Mouse (Mus musculus) liver, adult (tissue): ENCODE results near the gene Ndufc2.

Experiments used
- GATA4 ChIP-seq: IDR thresholded peaks from 2 replicates; pipeline ENCODE4 v1.6.1; 2014; ENCODE audit warnings: mild to moderate bottlenecking, low read length; ENCODE audit not compliant: insufficient replicate concordance

Gene Ndufc2

GRCm38 (mm10) chr7:97399960-97400715, at the start of gene Ndufc2:
TSS of gene Ndufc2 (plus strand) at chr7:97400003.
- TF ChIP-seq GATA4: no peak; the same call in 1 of the 2 replicates

- TF ChIP-seq GATA4: no peak
Measured at GRCm38 (mm10) chr7:97350891-97351290, 48.9 kb upstream of the Ndufc2 start.

DNA sequence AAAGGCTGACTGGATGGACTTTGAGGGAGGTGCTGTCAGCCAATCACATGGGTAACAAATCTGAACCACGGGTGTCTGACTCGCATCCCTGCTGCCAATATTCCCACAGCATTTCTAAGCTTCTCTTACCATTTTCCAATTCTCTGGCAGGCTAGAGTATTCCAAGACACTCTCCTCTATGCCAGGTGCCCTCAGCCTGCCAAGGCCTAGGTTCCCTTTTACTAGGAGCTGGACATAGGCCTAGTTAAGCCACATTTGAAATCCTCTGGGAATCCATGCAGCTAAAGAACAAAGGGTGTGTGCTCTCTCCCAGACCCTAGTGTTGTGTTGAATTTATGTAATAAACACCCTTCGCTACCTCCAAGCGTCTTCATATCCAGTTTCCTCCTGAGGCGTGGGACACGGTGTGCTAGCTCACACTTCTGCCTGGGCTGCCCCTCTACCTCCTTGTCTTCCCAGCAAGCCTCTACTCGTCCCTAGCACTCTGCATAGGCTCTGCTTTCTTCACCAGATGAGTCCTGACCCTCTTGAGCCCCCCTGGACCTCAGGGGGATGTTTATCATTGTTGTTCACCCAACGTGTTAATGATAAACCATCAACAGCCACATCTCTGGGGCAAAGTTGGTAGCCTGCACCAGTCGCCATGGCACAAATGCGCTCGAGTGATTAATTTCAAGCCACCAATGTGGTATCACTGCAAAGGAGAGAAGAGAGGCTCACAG, 47.9 kb upstream of the Ndufc2 start:
- TF ChIP-seq GATA4: no peak

DNA sequence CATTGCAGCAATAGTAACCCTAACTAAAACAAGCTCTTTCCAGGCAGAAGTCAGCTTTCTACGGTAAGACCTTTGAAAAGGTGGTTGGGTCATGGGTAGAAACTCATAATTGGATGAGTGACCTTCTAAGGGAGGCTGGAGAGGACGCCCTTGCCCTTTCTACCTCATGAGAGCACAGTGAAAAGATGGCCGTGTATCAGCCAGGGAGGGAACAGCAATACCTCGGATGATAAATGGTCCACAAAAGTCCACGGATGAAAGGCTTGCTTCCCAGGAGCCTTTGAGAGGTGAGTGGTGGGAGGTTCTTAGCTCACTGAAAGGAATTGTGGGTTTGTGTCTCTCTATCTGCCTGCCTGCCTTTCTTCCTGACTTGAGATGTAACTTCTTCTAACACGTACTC, 46.4 kb upstream of the Ndufc2 start:
- no peak for TF ChIP-seq GATA4

DNA sequence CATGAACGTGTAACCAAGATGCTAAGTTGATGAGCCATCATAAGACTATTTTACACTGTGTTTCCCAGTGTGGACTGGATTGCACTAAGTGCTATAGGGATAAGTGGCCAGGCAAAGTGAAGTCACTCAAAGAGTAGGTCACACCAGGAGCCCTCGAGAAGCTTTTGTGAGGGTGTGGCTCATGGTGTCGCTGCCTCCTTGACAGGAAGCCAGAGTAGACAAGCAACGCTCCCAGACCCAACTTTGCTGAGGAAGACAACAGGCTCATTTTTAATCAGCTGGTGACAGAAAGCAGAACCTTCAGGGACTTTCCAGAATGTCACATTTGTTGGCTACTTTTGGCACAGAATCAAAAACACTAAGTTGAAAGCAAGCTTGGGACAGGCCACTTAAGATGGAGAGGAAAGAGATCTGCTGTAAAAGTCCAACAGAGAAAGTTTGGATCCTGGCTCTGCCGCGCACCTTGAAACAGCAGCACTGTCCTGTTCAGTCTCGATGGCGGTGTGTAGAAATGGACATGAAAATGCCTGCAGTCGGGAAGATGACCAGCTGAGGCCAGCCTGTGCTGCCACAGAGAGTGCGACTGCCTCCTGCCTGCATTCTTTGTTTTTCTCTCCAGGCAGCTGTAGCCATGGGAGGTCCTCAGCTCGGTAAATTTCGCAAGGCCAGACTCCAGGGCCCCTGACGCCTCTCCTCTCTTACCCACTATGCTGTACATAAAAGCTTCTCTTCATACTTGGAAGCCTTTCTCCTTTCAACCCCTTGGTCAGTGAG, 44.5 kb upstream of the Ndufc2 start:
- TF ChIP-seq GATA4: no peak

DNA sequence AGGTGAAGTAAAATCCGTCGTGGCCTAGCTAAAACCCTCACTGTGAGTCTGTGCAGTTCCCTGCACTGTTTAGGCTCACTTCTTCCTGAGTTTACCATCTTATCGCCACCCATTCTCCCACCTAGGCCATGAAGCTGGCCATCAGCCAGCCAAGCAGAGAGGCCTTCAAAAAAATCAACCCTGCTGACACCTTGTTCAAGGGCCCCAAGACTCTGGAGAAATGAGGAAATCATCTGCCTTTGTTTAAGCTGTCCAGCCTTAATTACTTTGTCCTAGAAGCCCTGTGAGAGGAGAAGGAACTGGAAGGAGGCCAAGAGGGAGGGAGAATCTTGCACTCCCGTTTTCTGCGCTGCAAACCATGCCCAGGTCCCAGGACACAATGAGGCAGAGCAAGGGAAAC, 43.5 kb upstream of the Ndufc2 start:
- TF ChIP-seq GATA4: no peak

- no peak for TF ChIP-seq GATA4
Measured at GRCm38 (mm10) chr7:97356875-97357276, 42.9 kb upstream of the Ndufc2 start.

GRCm38 (mm10) chr7:97357840-97358239, 42.0 kb upstream of the Ndufc2 start:
- no peak for TF ChIP-seq GATA4

GRCm38 (mm10) chr7:97358347-97358746, 41.5 kb upstream of the Ndufc2 start:
- TF ChIP-seq GATA4: no peak

DNA sequence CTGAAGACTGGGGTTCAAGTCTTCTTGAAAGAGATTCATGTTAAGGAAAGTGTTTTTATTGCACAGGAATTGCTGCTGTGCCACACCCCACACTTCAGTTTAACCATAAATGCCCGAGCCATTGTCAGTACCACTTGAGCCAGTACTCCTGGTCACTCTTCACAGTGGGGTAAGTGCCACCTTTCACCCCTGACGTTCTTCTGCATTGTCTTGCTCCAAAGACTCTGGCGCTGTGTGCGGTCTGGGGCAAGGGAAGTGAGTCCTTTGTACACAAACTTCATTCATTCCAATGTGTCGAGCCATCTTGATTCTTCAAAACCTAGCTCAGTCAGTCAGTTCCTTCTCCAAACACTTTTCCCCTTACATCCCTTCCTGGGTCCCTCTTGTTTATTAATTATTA, 39.6 kb upstream of the Ndufc2 start:
- no peak for TF ChIP-seq GATA4

DNA sequence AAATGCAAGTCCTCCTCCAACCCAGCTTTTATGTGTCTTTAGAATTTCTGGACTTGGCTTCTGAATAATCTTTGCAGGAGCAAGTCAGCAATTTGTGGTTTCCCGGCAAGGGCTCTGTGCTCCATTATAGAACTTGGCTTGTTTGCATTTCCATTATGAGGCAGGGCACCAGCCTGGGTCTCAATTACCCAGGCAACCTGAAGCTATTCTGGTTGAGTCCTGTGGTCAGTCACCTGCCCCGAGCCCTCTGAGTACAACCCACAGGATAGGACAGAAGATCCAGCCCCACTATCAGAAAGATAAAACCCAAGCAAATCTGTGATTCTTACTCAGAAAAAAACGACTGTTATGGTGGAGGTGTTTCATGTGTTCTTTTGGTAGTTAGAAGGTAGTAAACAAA, 38.8 kb upstream of the Ndufc2 start:
- TF ChIP-seq GATA4: no peak

DNA sequence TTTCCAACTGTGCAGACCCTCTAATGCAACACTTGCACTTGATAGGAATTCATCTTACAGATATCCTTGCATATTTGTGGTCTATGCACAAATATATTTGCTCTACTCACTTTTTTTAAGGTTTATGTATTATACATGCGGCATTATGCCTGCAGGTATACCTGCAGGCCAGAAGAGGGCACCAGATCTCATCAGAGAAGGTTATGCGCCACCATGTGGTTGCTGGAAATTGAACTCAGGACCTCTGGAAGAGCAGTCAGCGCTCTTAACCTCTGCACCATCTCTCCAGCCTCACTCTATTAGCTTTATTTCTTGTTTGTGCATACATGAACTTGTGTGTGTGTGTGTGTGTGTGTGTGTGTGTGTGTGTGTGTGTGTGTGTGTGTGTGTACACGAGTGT, 38.3 kb upstream of the Ndufc2 start:
- no peak for TF ChIP-seq GATA4

- no peak for TF ChIP-seq GATA4
Measured at GRCm38 (mm10) chr7:97365887-97366286, 33.9 kb upstream of the Ndufc2 start.

DNA sequence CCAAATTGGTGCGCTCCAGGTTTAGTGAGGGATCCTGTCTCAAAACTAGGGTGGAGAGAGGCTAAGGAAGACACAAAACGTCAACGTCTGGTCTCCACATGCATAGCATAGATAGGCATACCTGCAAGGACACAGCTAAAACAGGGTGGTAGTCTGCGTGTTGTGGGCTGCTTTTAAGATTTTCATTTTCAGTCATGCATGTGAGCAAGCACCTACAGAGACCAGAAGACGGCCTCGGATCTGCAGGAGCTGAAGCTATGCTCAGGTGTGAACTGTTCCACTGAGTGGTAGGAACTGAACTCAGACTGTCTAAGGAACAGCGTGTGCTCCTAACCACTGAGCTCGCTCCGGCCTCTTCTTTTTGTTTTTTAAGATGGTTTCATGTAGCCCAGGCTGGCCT, 24.7 kb upstream of the Ndufc2 start:
- TF ChIP-seq GATA4: no peak

DNA sequence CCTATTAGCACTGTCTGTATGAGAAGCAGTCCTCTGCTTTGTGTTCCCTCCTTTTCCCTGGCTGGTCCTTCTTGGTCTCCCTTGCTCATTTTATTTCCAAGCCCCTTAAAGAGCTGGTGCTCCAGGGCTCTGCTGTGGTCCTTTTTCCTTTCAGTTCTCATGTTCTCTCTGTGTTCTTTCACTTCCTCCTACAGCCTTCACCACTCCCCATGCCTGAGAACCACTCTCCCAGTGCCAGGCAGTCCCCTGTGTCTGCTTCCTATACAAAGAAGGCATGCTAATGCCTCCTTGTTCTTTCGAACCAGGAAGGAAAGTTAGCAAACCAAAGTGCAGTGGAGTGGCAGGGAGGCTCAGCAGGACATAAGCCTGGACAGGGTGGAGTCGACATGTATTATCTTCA, 23.9 kb upstream of the Ndufc2 start:
- no peak for TF ChIP-seq GATA4

DNA sequence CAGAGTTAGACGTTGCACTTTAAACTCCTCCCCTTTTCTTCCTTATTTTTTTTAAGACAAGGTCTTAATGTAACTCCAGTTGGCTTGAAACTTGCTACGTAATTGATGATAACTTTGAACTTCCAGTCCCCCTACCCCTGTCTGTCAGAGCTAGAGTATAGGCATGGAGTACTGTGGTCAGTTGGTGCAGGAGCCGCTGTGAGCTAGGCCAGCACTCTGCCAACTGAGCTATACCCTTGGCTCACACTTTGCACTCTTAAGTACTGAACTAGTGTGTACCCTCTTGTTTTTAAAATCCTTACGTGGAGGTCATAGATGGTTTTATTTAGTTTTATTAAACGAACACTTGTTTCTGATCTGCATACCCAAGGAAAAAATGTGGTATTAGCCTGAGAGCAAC, 20.5 kb upstream of the Ndufc2 start:
- TF ChIP-seq GATA4: no peak

- TF ChIP-seq GATA4: no peak
Measured at GRCm38 (mm10) chr7:97380500-97381123, 19.2 kb upstream of the Ndufc2 start.
